Mouse (Mus musculus) gonadal fat pad, adult 2 months (tissue): ENCODE measurements around the gene Flcn. TPM values are rescaled to one million over a fixed set of nuclear protein-coding genes. Genes with fewer than 3 reads are reported as not detected.
A peak's percentile ranks its signal among the peaks of the same experiment; 100 is the strongest.

Source experiments
- DNase-seq: peaks from one replicate; pipeline ENCODE4 v3.0.0-alpha.2; 2012; ENCODE audit warnings: low read depth
- polyA plus RNA-seq: library from polyadenylated mRNA; depleted of rRNA; stranded (reverse); fragments of >200 nt; gene quantifications from 2 replicates; pipeline ENCODE4 v1.2.3, GENCODE M21; 2012; rRNA removed

Gene Flcn
- polyA plus RNA-seq, 1 experiment = 43.6 TPM

- no peak for DNase-seq
Observed at GRCm38 (mm10) chr11:59769738-59770137, 40.1 kb downstream of the Flcn start.

- DNase-seq = no peak
Observed at GRCm38 (mm10) chr11:59769307-59769706, 40.5 kb downstream of the Flcn start.

- no peak for DNase-seq
Observed at GRCm38 (mm10) chr11:59760796-59761195, 49.0 kb downstream of the Flcn start.

- DNase-seq = no peak
Observed at GRCm38 (mm10) chr11:59759626-59760025, 50.2 kb downstream of the Flcn start.

- DNase-seq = no peak
Observed at GRCm38 (mm10) chr11:59759178-59759577, 50.6 kb downstream of the Flcn start.

GRCm38 (mm10) chr11:59758191-59758985, 51.4 kb downstream of the Flcn start:
- DNase-seq = no peak

GRCm38 (mm10) chr11:59756351-59756750, 53.5 kb downstream of the Flcn start:
- DNase-seq = no peak

GRCm38 (mm10) chr11:59754504-59754903, 55.3 kb downstream of the Flcn start:
- no peak for DNase-seq

GRCm38 (mm10) chr11:59749050-59749449, 60.8 kb downstream of the Flcn start:
- DNase-seq = no peak

GRCm38 (mm10) chr11:59746614-59747013, 63.2 kb downstream of the Flcn start:
- no peak for DNase-seq

- DNase-seq = peak; percentile 41
Observed at GRCm38 (mm10) chr11:59745851-59746250, 64.0 kb downstream of the Flcn start.

GRCm38 (mm10) chr11:59744374-59744773, 65.4 kb downstream of the Flcn start:
- DNase-seq = no peak

- DNase-seq = no peak
Observed at GRCm38 (mm10) chr11:59743712-59744111, 66.1 kb downstream of the Flcn start.

- no peak for DNase-seq
Observed at GRCm38 (mm10) chr11:59743307-59743706, 66.5 kb downstream of the Flcn start.

- DNase-seq = no peak
Observed at GRCm38 (mm10) chr11:59741915-59742314, 67.9 kb downstream of the Flcn start.

Other genes starting within 250 kb of the Flcn start
- not detected in 2 replicates for gene Olfr222, start 233.8 kb downstream of the Flcn start, polyA plus RNA-seq
- not detected in 2 replicates for gene Olfr223, start 216.7 kb downstream of the Flcn start, polyA plus RNA-seq
- gene Mprip, start 148.7 kb downstream of the Flcn start, polyA plus RNA-seq = 127 and 130 TPM in 2 replicates
- 2.0 and 2.2 TPM in 2 replicates for gene Pld6, start 22.4 kb downstream of the Flcn start, polyA plus RNA-seq
- gene Nt5m, start 29.4 kb upstream of the Flcn start, polyA plus RNA-seq = 30.5 and 39.2 TPM in 2 replicates
- gene Cops3, start 29.8 kb upstream of the Flcn start, polyA plus RNA-seq = 24.4 and 27.1 TPM in 2 replicates
- gene Med9, start 138.2 kb upstream of the Flcn start, polyA plus RNA-seq = 48.3 and 49.2 TPM in 2 replicates
- gene Rasd1, start 154.9 kb upstream of the Flcn start, polyA plus RNA-seq = 86.8 and 123 TPM in 2 replicates
- gene Pemt, start 236.5 kb upstream of the Flcn start, polyA plus RNA-seq = 211 and 228 TPM in 2 replicates